Mouse (Mus musculus): ENCODE data around the gene Erc2. TPM values are rescaled to one million over a fixed set of nuclear protein-coding genes. Genes with fewer than 3 reads are reported as not detected.
A peak's percentile ranks its signal among the peaks of the same experiment; 100 is the strongest.

Gene Erc2
- polyA plus RNA-seq, 1 experiment, result 0.53 TPM

GRCm38 (mm10) chr14:28323727-28324126, 701.5 kb downstream of the Erc2 start:
- Histone ChIP-seq H3K36me3 (ENCODE audit: control insufficient read depth, insufficient read depth) (no peaks in the 10 kb centered on the region), H3ac (ENCODE audit: control insufficient read depth, insufficient read length) (no peak overlapping the region), H3K4me2 (ENCODE audit: low read depth) (no peak overlapping the region), H3K27me3 (ENCODE audit: control insufficient read depth, insufficient read depth, insufficient read length) (no peaks in the 10 kb centered on the region), H3K79me2 (ENCODE audit: control insufficient read depth, insufficient read depth) (no peaks in the 10 kb centered on the region), H3K4me3 (no peak overlapping the region)
- no peak for TF ChIP-seq MAX (IDR thresholded peaks at IDR 0.05; ENCODE audit: low read depth)

- no peak overlapping the region for H3K4me3 ChIP-seq
- TF ChIP-seq TCF3 (IDR thresholded peaks at IDR 0.05; ENCODE audit: insufficient read length, low read depth) (no peak), REST (IDR thresholded peaks at IDR 0.05; ENCODE audit: insufficient read depth, insufficient read length) (no peak), USF1 (IDR thresholded peaks at IDR 0.05; ENCODE audit: low read depth) (no peak), POLR2AphosphoS2 (IDR thresholded peaks at IDR 0.05; ENCODE audit: insufficient read length, low read depth) (no peak), MAX (IDR thresholded peaks at IDR 0.05; ENCODE audit: low read depth) (no peak), SRF (IDR thresholded peaks at IDR 0.05; ENCODE audit: control insufficient read depth, insufficient read length, low read depth) (no peak), MYOG (IDR thresholded peaks at IDR 0.05; ENCODE audit: control insufficient read depth in 1 of 3, insufficient read depth in 1 of 3, insufficient read length in 2 of 3, low read depth in 2 of 3) (no peak), MYOD1 (IDR thresholded peaks at IDR 0.05; ENCODE audit: control insufficient read depth in 1 of 3, insufficient read length in 2 of 3, low read depth in 2 of 3) (no peak), CEBPB (IDR thresholded peaks at IDR 0.05; ENCODE audit: insufficient read depth, poor library complexity, severe bottlenecking) (no peak)
- no peaks in the 10 kb centered on the region for H3K79me2 ChIP-seq (ENCODE audit: control insufficient read depth, insufficient read depth)
- H3K36me3 ChIP-seq (ENCODE audit: control insufficient read depth, insufficient read depth), result no peaks in the 10 kb centered on the region
- H3ac ChIP-seq (ENCODE audit: control insufficient read depth, insufficient read length), result no peak overlapping the region
- H3K4me2 ChIP-seq (ENCODE audit: low read depth), result no peak overlapping the region
- H3K27me3 ChIP-seq (ENCODE audit: control insufficient read depth, insufficient read depth, insufficient read length), result no peaks in the 10 kb centered on the region
Measured at GRCm38 (mm10) chr14:28326456-28326855, 704.2 kb downstream of the Erc2 start.

GRCm38 (mm10) chr14:28328512-28328911, 706.3 kb downstream of the Erc2 start:
- no peaks in the 10 kb centered on the region for H3K27me3 ChIP-seq (ENCODE audit: control insufficient read depth, insufficient read depth, insufficient read length)
- no peak for TF ChIP-seq E2F4 (IDR thresholded peaks at IDR 0.05; ENCODE audit: insufficient read depth)
- TF ChIP-seq MYOD1 (IDR thresholded peaks at IDR 0.05; ENCODE audit: control insufficient read depth in 1 of 3, insufficient read length in 2 of 3, low read depth in 2 of 3), result no peak
- 0 out of 2 replicates have a peak, but pooled peaks have one; percentile 6 for TF ChIP-seq CEBPB (IDR thresholded peaks at IDR 0.05; ENCODE audit: insufficient read depth, poor library complexity, severe bottlenecking)
- TF ChIP-seq POLR2AphosphoS2 (IDR thresholded peaks at IDR 0.05; ENCODE audit: insufficient read length, low read depth), result no peak
- no peak overlapping the region for H3K4me3 ChIP-seq
- H3K79me2 ChIP-seq (ENCODE audit: control insufficient read depth, insufficient read depth), result no peaks in the 10 kb centered on the region
- no peaks in the 10 kb centered on the region for H3K36me3 ChIP-seq (ENCODE audit: control insufficient read depth, insufficient read depth)
- H3K4me2 ChIP-seq (ENCODE audit: low read depth), result no peak overlapping the region
- no peak overlapping the region for H3ac ChIP-seq (ENCODE audit: control insufficient read depth, insufficient read length)

- no peaks in the 10 kb centered on the region for H3K27me3 ChIP-seq (ENCODE audit: control insufficient read depth, insufficient read depth, insufficient read length)
- H3K4me3 ChIP-seq, result no peak overlapping the region
- H3K36me3 ChIP-seq (ENCODE audit: control insufficient read depth, insufficient read depth), result no peaks in the 10 kb centered on the region
- H3K4me2 ChIP-seq (ENCODE audit: low read depth), result no peak overlapping the region
- H3ac ChIP-seq (ENCODE audit: control insufficient read depth, insufficient read length), result no peak overlapping the region
- TF ChIP-seq SRF (IDR thresholded peaks at IDR 0.05; ENCODE audit: control insufficient read depth, insufficient read length, low read depth) (no peak), USF1 (IDR thresholded peaks at IDR 0.05; ENCODE audit: low read depth) (no peak), MYOD1 (IDR thresholded peaks at IDR 0.05; ENCODE audit: control insufficient read depth in 1 of 3, insufficient read length in 2 of 3, low read depth in 2 of 3) (no peak), E2F4 (IDR thresholded peaks at IDR 0.05; ENCODE audit: insufficient read depth) (no peak), POLR2AphosphoS2 (IDR thresholded peaks at IDR 0.05; ENCODE audit: insufficient read length, low read depth) (no peak), TCF12 (IDR thresholded peaks at IDR 0.05; ENCODE audit: insufficient read depth, poor library complexity, severe bottlenecking) (no peak), REST (IDR thresholded peaks at IDR 0.05; ENCODE audit: insufficient read depth, insufficient read length) (no peak), CEBPB (IDR thresholded peaks at IDR 0.05; ENCODE audit: insufficient read depth, poor library complexity, severe bottlenecking) (no peak), POLR2A (IDR thresholded peaks at IDR 0.05; ENCODE audit: insufficient read length, low read depth) (no peak), TCF3 (IDR thresholded peaks at IDR 0.05; ENCODE audit: insufficient read length, low read depth) (no peak), MAX (IDR thresholded peaks at IDR 0.05; ENCODE audit: low read depth) (no peak), MYOG (IDR thresholded peaks at IDR 0.05; ENCODE audit: control insufficient read depth in 1 of 3, insufficient read depth in 1 of 3, insufficient read length in 2 of 3, low read depth in 2 of 3) (no peak)
- no peaks in the 10 kb centered on the region for H3K79me2 ChIP-seq (ENCODE audit: control insufficient read depth, insufficient read depth)
Measured at GRCm38 (mm10) chr14:28331108-28331507, 708.9 kb downstream of the Erc2 start.

- no peak overlapping the region for H3K4me3 ChIP-seq
- H3ac ChIP-seq (ENCODE audit: control insufficient read depth, insufficient read length), result no peak overlapping the region
- H3K4me2 ChIP-seq (ENCODE audit: low read depth), result no peak overlapping the region
- no peaks in the 10 kb centered on the region for H3K27me3 ChIP-seq (ENCODE audit: control insufficient read depth, insufficient read depth, insufficient read length)
- TF ChIP-seq TCF3 (IDR thresholded peaks at IDR 0.05; ENCODE audit: insufficient read length, low read depth) (no peak), MAX (IDR thresholded peaks at IDR 0.05; ENCODE audit: low read depth) (no peak), SRF (IDR thresholded peaks at IDR 0.05; ENCODE audit: control insufficient read depth, insufficient read length, low read depth) (no peak), REST (IDR thresholded peaks at IDR 0.05; ENCODE audit: insufficient read depth, insufficient read length) (no peak), MYOD1 (IDR thresholded peaks at IDR 0.05; ENCODE audit: control insufficient read depth in 1 of 3, insufficient read length in 2 of 3, low read depth in 2 of 3) (no peak), MYOG (IDR thresholded peaks at IDR 0.05; ENCODE audit: control insufficient read depth in 1 of 3, insufficient read depth in 1 of 3, insufficient read length in 2 of 3, low read depth in 2 of 3) (no peak), POLR2A (IDR thresholded peaks at IDR 0.05; ENCODE audit: insufficient read length, low read depth) (no peak), E2F4 (IDR thresholded peaks at IDR 0.05; ENCODE audit: insufficient read depth) (no peak), CEBPB (IDR thresholded peaks at IDR 0.05; ENCODE audit: insufficient read depth, poor library complexity, severe bottlenecking) (no peak), POLR2AphosphoS2 (IDR thresholded peaks at IDR 0.05; ENCODE audit: insufficient read length, low read depth) (no peak), USF1 (IDR thresholded peaks at IDR 0.05; ENCODE audit: low read depth) (no peak)
- no peaks in the 10 kb centered on the region for H3K79me2 ChIP-seq (ENCODE audit: control insufficient read depth, insufficient read depth)
- no peaks in the 10 kb centered on the region for H3K36me3 ChIP-seq (ENCODE audit: control insufficient read depth, insufficient read depth)
Measured at GRCm38 (mm10) chr14:28332351-28332953, 710.2 kb downstream of the Erc2 start.
